Mouse (Mus musculus) gastrocnemius, postnatal 36 days (tissue): ENCODE data around the gene Saa1. TPM values are rescaled to one million over a fixed set of nuclear protein-coding genes. Genes with fewer than 3 reads are reported as not detected.
A peak's percentile ranks its signal among the peaks of the same experiment; 100 is the strongest.
"Not testable (repeated sequence)": the region's sequence is repeated elsewhere in the genome, so short reads cannot be mapped to it uniquely, and the experiment has no call there.

Source experiments
- DNase-seq, 2 experiments: peaks; one replicate each; pipeline ENCODE4 v3.0.0; 2022
- intact Hi-C: fragments of 180-260 bp; cut with DNase I; formaldehyde crosslinking; loops from one replicate; pipeline ENCODE4 v1.15.1; 2025
- long read RNA-seq, 2 experiments: library from polyadenylated mRNA; stranded (forward); transcript quantifications; one replicate each; pipeline ENCODE4 v2.0.0; 2021
- total RNA-seq, 2 experiments: library from RNA; stranded (reverse); gene quantifications; 2 replicates each; pipeline ENCODE4 v1.2.3; 2021

Gene Saa1
- total RNA-seq = not detected
- long read RNA-seq, experiment 1 = 0 reads
- long read RNA-seq, experiment 2, partial matches to known transcripts = 1 of 2 reads
- long read RNA-seq, experiment 2, other reads (novel, unspliced or antisense) = 0 of 2 reads

DNA sequence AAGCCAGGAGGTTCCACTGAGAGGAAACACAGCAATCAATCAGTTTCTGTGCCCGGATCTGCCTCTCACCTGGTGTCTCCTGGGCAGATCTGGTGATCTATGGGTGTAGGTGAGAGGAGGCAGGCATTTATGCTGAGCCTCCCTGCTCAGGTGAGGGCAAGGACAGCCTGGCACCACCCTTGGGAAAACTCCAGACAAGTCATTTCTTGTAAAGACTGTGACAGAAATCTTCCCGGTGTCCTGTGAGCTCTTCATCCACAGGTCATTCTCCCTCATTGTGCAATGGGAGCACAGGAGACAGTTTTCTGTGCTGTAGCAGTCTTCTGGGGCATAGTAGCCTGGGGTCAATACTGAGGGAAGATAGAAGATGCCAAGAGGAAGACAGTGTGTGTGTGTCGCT is at the start of gene Saa1:
Gene Saa1 (minus strand): TSS at position 101 of the 400 bp plus-strand sequence.
- intact Hi-C loops, DNase-seq: not testable (repeated sequence)

DNA sequence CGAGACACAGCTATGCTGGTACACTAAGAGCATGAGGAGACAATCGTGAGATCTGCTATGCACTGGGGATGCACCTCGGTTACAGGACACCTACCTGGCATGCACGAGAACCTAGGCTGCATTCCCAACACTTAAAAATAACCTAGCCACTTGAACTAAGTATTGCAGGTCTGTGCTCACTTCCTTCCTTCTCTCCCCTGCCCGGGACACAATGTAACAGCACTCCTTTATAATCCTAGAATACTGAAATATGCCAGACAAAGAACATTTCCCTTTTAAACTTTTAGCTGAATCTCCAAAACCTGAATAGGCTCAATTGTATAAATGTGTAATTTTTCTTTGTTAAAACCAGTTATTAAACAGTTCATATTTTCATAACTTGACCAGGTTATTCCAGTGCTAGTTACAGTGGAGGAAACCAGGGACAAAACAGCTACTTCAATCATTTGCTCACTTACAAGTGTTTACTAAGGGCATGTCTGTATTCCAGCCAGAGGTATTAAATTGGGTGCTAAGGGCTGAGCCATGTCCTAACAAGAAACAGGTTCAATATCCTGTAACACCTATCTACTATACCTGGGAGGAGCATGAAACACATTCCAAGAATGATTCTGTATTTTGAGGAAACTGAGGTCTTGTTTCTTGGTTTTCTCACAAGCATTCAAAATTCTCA is 46.5 kb upstream of the Saa1 start:
- intact Hi-C loops = no loop called here
- DNase-seq = no peak

DNA sequence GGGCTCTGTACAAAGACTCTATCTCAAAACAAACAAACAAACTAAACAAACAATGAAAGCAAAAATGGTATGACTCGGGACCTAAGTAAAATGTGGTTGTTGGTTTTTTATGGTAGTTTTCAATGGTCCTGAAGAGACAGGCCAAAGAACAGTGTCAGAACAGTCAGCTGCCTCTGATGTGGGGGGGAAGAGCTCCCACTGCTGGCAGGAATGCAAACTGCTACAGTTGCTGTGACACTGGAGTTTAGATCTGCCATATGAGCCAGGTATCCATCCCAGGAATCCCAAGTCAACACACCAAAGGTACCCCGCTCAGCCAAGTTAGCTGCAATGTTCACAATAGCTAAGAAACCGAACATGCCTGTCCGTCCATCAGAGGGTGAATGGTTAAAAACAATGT is 27.9 kb upstream of the Saa1 start:
- intact Hi-C loops = no loop called here
- DNase-seq = peak; percentile 19 to 42

DNA sequence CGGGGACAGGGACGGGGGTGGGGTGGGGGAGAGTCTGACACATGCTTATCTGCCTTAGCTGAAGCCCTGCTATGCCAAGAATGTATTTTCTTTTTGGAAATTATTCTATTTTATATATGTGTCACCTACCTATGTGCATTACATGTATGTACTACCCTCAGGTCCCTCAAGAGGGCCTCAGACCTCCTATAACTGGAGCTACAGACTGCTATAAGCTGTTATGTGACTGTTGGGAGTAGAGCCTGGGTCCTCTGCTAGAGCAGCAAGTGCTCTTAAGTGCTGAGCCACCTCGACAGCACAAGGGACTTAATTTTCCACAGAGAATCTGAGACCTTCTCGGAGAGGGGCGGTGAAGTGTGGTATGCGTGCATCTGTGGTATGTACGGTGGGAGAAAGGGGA is 25.7 kb upstream of the Saa1 start:
- intact Hi-C loops = loop anchor here (2.0 kb wide), 1 partner anchor 52 kb away; no protein-coding TSS in a partner anchor
- DNase-seq = no peak

DNA sequence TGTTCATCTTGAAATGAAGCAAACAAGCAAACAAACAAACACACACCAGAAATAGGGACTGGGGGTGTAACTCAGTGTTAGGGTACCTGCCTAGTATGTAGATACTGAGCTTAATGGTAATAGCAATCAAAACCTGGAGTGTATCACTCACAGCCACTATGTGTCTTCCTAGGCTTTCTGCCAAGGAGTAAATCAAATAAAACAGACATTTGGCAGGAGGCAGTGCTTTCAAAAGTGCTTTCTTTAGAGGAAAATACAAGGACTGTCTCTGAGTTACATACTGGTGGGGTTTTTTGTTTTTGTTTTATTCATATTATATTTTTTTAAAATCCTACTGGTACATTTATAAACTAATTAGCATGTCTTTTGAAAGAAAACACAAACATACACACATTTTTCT is 24.6 kb upstream of the Saa1 start:
- intact Hi-C loops = no loop called here

DNA sequence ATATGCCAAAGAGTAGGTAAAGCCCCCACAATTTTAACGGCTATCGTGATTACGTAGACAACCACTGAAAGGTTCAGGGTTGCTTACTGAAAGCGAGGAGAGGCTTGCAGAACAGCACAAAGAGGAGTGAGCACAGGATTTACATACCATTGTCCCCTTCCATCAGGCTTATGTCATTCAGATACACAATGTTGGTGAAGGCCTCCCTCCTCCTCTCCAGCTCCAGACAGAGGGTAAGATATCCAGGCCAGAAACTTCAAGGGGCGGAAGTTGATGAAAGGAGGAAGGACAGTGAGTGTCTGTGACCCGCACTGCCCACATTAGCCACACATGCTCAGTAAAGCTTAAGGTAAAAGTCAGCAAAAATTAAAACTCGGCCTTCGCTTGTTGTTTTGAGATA is 21.9 kb upstream of the Saa1 start:
- no peak for DNase-seq
- intact Hi-C loops = no loop called here

More for the DNA sequence above, 24.6 kb upstream of the Saa1 start:
- no peak for DNase-seq

DNA sequence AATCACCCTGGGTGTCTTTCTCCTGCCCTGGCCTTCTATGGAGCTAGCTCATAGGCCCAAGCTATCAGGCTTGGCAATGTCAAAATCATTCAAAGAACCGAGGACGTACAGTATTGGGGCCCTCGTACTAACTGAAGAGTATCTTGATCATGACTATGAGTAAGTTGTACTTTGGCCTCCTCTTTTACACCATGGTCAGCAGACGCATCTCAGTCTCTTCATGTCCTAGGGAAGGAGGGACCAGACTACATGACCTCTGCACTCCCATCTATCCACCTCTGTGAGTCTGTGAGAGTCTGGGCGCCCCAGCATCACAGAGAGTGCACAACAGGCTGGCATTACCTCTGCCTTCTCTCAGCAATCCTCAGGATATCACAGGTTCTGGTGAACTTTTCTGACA is 19.8 kb upstream of the Saa1 start:
- DNase-seq = no peak
- intact Hi-C loops = no loop called here

DNA sequence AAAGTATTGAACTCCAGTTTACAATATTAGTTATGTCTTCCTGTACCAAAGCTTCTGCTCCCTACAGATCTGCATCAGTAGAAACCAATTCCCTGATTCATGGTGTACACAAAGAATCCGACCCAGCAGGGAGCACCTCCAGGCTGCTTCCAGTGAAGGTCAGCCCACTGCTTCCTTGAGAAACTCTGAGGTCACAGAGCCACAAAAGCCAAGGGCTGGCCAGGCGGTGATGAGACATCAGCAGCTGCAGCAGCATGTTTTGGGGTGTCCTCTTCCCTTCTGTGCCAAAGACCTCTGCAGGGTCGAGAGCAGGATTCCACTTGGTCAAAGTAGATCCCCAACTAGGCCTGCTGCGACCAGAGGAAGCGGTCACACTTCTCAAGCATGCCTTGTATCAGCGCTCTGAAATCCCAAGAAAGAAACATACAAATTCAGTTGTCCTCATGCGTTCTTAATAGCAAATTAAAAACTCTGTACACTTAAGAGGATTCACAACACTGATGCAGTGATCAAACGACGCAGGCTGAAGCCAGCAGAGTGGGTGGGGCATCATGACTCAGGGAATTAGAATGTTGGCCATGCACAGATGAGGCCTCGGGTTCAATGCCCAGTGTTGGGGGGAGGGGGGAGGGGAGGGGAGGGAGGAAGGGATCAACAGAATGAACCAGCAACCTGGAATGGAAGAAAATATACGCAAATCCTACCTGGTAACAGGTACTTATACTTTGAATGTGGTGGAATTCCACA is 18.4 kb upstream of the Saa1 start:
- no peak for DNase-seq
- intact Hi-C loops = no loop called here

DNA sequence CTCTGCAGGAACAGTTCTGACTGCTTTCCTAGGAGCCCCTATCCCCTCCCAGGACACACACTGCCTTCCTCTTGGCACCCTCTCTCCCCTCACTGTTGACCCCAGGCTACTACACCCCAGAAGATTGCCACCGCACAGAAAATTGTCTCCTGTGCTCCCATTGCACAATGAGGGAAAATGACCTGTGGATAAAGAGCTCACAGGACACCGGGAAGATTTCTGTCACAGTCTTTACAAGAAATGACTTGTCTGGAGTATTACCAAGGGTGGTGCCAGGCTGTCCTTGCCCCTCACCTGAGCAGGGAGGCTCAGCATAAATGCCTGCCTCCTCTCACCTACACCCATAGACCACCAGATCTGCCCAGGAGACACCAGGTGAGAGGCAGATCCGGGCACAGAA is 8.7 kb upstream of the Saa1 start, which contains the start of gene Saa2:
Gene Saa2 (plus strand): TSS at position 301 of the 400 bp plus-strand sequence.
- intact Hi-C loops = no loop called here
- DNase-seq = no peak

DNA sequence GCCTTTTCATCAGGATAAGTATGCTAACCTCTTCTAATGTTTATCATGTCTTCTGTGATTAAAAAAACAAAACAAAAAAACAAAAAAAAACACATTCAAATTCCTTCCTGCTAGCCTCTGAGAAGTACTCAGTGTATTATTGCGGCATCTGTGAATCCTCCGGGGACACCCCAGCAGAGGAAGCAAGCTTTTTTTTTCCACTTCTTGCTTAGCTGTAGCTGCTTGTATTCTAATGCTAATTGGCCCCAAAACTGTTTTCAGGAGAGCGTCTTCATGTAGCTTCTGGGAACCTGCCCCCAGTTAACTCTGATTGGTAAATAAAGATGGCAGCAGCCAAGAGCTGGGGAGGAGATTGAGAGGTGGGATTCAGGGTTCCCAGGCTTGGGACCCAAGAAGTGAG is 5.7 kb upstream of the Saa1 start:
- DNase-seq = no peak
- intact Hi-C loops = no loop called here

DNA sequence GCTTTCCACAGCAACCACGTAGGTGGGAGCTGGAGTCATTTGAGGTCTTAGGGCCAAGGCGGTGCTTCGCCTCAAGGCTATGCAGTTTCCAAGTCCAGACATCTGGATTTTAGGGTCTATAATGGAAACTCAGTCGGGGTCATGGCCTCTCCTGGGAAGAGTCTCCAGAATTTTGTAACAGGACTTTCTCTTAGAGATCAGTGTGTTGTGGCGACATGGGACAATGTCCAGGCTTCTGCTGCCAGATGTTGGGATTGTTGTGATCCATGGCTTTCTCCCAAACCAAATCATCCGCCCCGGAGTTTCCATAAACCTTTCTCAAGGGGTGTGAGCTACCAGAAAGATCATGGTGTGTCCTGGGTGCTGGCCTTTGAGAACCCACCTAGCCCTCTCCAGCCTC is 3.6 kb upstream of the Saa1 start:
- intact Hi-C loops = no loop called here
- DNase-seq = peak; percentile 21 to 37

DNA sequence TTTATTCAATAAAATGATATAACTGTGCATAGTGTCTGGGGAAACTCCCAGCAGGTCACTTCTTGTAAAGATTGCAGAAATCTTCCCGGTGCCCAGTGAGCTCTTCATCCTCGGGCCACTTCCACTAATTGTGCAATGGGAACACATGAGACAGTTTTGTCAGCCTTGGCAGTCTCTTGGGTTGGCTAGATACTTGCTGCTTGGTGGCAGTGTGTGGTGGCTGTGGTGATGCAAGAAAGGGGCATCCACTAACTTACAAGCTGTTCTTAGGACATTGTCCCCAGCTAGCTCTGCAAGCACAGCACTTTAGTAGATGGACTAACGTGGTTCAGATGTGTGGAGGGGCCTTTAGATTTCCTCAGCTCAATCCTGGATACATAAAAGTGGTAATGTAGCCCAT is 3.0 kb upstream of the Saa1 start:
- DNase-seq = no peak
- intact Hi-C loops = loop anchor here (1.0 kb wide), 1 partner anchor 12 kb away; no protein-coding TSS in a partner anchor

DNA sequence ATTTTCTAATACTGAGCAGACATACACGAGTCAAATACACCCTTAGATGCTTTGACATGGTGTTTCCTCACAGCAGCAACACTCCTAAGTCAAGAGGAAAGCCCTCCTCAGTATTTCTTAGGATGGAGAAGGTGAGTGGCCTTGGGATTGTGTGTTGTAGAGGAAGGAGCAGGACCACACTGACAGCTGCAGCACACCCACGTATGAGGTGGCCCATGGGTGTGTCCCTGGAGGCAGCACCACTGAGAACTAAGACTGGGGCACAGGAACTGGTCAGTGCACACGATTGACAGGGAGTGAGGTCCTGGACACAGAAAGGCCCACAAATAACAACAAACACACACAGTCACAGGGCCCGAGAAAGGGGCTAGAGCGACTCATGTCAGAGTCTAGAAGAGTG is 2.7 kb downstream of the Saa1 start:
- DNase-seq, intact Hi-C loops: not testable (repeated sequence)

DNA sequence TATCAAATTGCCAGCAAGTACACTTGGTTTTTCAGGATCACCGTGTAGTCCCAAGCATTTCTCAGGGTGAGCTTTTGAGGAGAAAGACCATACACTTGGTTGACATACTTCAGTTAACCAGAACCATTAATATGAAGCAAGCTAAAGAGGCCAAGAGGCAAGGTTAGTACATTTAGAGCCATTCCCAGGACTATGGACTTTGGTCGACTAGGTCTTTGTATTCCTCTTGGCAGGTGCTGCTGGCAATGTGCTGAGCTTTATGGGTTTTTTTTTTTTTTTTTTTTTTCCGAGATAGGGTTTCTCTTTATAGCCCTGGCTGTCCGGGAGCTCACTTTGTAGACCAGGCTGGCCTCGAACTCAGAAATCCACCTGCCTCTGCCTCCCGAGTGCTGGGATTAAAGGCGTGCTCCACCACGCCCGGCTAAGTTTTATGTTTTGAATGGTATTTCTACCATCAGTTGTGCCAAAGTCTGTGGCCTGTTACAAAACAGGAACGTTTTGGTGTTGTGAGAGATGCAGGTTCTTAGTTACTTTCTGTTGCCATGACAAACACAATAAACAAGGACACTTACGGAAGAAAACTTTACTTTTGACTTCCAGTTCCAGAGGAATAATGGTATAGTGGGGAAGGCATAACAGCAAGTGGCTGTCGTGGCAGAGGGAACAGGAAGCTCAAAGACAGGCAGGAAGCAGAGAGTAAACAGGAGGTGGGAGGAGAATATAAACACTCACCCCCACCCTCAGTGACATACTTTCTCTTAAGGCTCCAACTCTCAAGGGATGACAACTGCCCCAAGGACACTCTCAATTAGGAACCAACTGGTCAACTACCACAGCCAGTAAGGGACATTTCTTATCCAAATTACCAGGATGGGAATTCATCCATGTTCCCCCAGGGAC is 4.0 kb downstream of the Saa1 start:
- no peak for DNase-seq
- intact Hi-C loops = no loop called here

DNA sequence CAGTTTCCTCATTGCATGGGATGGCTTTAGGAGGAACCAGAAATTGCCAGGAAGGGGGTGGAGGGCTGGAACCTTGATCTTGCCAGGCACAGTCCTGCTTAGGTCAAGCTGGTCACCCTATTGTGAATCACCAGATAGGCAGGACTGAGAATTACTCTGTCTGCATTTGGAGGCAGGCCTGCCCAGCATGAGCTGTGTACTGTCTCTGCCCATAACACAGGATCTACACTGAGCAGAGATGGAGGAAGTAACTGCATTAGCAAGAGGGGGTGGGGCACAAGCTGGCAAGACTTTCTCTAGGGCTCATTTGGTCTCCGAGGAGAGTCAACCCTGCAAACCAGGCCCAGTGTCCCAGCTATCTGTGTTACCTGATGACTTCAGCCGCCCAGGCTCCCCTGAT is 7.8 kb downstream of the Saa1 start:
- DNase-seq = no peak
- intact Hi-C loops = loop anchor here (1.0 kb wide), 1 partner anchor 10 kb away; no protein-coding TSS in a partner anchor

DNA sequence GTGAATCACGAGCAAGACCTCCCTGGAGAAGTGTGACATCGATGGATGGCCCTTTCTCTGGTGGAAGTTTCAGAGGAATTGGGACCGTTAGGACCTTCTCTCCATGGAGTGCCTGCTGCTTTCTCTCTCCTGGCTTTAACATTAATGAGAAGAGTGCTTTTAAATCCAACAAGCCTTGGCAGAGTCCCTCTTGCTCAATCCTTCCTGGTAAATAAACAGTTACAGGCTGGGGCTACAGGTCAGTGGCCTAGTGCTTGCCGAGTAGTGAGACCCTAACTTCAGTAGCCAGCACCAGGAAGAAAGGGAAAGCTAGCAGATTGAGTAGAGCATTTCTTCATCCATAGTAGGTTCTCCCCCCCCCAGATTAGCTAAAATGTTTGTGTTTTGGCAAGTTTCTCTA is 10.3 kb downstream of the Saa1 start, which contains the start of gene Saa4:
Gene Saa4 (minus strand): TSS at position 146 of the 400 bp plus-strand sequence.
- intact Hi-C loops = no loop called here
- no peak for DNase-seq

DNA sequence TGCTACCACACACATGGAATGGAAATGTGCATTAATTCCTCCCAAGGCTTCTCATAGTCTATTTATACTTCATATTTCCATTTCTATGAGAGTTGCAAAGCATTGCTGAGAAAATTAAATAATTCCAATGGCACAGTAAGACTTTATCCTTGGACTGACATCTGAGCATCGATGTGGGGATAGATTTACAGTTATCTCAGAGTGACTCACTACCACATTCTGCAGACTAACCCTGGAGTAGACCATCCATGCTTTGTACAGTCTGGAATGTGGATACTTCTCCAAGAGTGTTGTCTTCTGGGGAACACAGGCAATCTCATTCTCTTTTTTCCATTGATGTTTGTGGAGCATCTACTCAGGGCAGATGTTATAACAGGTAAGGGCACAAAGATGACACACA is 15.2 kb downstream of the Saa1 start:
- no peak for DNase-seq
- intact Hi-C loops = no loop called here

DNA sequence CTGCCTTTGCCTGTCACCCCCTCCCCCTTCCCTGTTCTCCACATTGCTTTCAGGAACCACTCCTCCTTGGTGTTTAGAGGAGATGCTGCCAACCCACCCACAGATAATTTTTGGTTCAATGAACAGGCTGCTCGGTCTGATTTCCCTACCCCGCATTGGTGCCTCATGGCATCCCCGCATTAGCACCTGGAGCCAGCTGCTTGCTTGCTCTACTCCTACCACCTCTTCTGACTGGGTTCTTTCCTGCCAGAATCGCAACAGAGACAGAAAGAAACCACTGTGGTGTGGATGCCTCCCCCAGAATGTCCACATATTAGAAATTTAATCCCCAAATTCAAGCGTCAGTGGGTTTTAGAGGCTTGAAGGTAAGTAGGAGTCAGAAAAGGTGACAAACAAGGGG is 18.4 kb downstream of the Saa1 start:
- intact Hi-C loops = no loop called here
- DNase-seq = no peak

DNA sequence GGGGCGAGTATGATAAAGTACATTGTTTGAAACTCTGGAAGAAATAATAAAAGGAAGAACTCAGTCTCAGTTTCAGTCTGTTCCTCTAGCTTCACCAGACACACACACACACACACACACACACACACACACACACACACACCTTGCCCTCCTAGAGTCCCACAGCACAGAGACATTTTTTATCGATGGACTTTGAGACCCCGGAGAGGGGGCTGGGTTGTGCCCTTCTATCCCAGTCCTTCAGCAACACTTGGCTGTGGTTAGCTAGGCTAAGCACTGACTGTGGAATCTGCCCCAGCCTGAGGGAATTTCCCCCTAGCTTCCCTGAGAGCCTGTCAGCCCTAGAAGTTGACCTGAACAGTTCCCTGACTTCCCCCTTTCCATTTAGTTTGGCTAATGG is 18.9 kb downstream of the Saa1 start:
- no peak for DNase-seq
- intact Hi-C loops = no loop called here

DNA sequence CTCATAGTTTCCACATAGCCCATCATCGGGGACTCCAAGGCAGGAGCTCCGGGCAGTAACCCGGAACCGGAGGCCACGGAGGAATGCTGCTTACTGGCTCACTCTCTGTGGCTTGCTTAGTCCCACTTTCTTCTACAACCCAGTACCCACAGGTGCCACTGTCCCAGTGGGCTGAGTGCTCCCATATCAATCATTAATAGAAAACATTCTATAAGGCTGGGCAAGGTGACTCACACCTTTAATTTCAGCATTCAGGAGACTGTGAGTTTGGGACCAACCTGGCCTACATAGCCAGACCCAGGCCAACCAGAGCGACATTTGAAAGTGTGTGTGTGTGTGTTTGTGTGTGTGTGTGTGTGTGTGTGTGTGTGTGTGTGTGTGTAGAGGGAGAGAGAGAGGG is 19.4 kb downstream of the Saa1 start:
- intact Hi-C loops = no loop called here
- DNase-seq = no peak

DNA sequence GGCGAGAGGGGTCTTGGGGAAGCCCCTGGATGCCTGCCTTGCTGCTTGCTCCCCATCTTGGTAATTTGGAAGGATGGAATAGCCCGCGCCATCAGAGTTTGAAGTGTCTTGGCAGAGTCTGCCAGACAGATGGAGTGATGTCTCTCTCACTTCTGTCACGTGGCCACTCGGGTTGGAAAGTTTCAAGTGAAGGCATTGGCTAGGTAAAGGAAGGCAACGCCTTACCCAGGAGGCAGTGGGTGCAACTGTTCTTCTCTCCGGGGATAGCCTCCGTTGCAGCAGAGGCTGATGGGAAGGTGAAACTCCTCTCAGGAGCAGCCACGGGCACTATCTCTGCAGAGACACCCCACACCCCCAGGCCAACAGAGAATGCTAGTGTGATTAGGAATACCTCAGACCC is 22.3 kb downstream of the Saa1 start:
- intact Hi-C loops = no loop called here

More for the DNA sequence above, 22.3 kb downstream of the Saa1 start:
- no peak for DNase-seq
